Mouse (Mus musculus) hindbrain, embryonic 11.5 days (tissue): Measurements from ENCODE around the gene Ppp5c. TPM values are rescaled to one million over a fixed set of nuclear protein-coding genes. Genes with fewer than 3 reads are reported as not detected.

Experiments
- ATAC-seq: fragments of 200-750 bp; cut with Nextera tagmentation; 2 replicates; pipeline ENCODE4 v1.8.0; 2017; ENCODE audit warnings: mild to moderate bottlenecking, moderate TSS enrichment, moderate library complexity; ENCODE audit not compliant: low FRiP score
- DNase-seq: peaks from one replicate; pipeline ENCODE4 v3.0.0-alpha.2; 2015; ENCODE audit warnings: low spot score
- H3K27ac ChIP-seq: fragments of 300-500 bp; sonication (generic); 2 replicates; pipeline ENCODE4 v1.5.1; 2014; ENCODE audit warnings: mild to moderate bottlenecking, low read depth, low read length
- H3K27me3 ChIP-seq: fragments of 300-500 bp; sonication (generic); 2 replicates; pipeline ENCODE4 v1.6.1; 2014; ENCODE audit warnings: mild to moderate bottlenecking, low read length, moderate library complexity, mixed read lengths; ENCODE audit not compliant: control insufficient read depth, insufficient read depth
- H3K36me3 ChIP-seq: fragments of 300-500 bp; sonication (generic); 2 replicates; pipeline ENCODE4 v1.6.1; 2014; ENCODE audit warnings: mild to moderate bottlenecking, low read length, moderate library complexity, mixed read lengths; ENCODE audit not compliant: control insufficient read depth, insufficient read depth
- H3K4me1 ChIP-seq: fragments of 300-500 bp; sonication (generic); replicated peaks from 2 replicates; pipeline ENCODE4 v1.6.1; 2014; ENCODE audit warnings: low read length, mixed read lengths; ENCODE audit not compliant: control insufficient read depth, insufficient read depth
- H3K4me2 ChIP-seq: fragments of 300-500 bp; sonication (generic); replicated peaks from 2 replicates; pipeline ENCODE4 v1.6.1; 2014; ENCODE audit warnings: mild to moderate bottlenecking, low read depth, low read length
- H3K4me3 ChIP-seq: fragments of 300-500 bp; sonication (generic); 2 replicates; pipeline ENCODE4 v1.5.1; 2014; ENCODE audit warnings: low read depth, low read length
- H3K9ac ChIP-seq: fragments of 300-500 bp; sonication (generic); 2 replicates; pipeline ENCODE4 v1.6.1; 2014; ENCODE audit warnings: low read depth, low read length
- H3K9me3 ChIP-seq: fragments of 300-500 bp; sonication (generic); 2 replicates; pipeline ENCODE4 v1.6.1; 2016; ENCODE audit warnings: low read length; ENCODE audit not compliant: control insufficient read depth
- WGBS: fragments of 180-500 bp; shearing (Covaris S2); extraction: QIAGEN DNeasy Blood & Tissue Kit; methylation state at CpG from one replicate; pipeline ENCODE4 v1.1.7; 2014; 5-methylcytosine and 5-hydroxymethylcytosine counted together
- polyA plus RNA-seq: library from polyadenylated mRNA; unstranded; fragments of >200 nt; fragmentation: Nextera tagmentation; extraction: Ambion mirVana; gene quantifications from 2 replicates; pipeline ENCODE4 v1.2.1, GENCODE M21; 2014

Gene Ppp5c
- polyA plus RNA-seq, 1 experiment from 2014 or later, result 96.9 TPM

GRCm38 (mm10) chr7:16968414-16968813 lies 59.3 kb downstream of the Ppp5c start:
- DNase-seq (no peak), ATAC-seq (no peak)
- H3K9ac ChIP-seq, result no peak overlapping the region
- no peaks in the 10 kb centered on the region for H3K27me3 ChIP-seq
- H3K36me3 ChIP-seq, result no peaks in the 10 kb centered on the region
- no peak overlapping the region for H3K27ac ChIP-seq
- no peaks in the 10 kb centered on the region for H3K9me3 ChIP-seq
- WGBS, result 87% methylated on average over 6 of the region's 6 CpGs
- no peak overlapping the region for H3K4me2 ChIP-seq
- no peaks in the 10 kb centered on the region for H3K4me1 ChIP-seq
- no peak overlapping the region for H3K4me3 ChIP-seq

GRCm38 (mm10) chr7:16961678-16962077 lies 66.0 kb downstream of the Ppp5c start:
- DNase-seq (no peak), ATAC-seq (no peak)
- Histone ChIP-seq H3K4me3 (no peak overlapping the region), H3K4me2 (no peak overlapping the region), H3K27me3 (no peaks in the 10 kb centered on the region), H3K27ac (no peak overlapping the region), H3K36me3 (no peaks in the 10 kb centered on the region), H3K9me3 (no peaks in the 10 kb centered on the region), H3K9ac (no peak overlapping the region), H3K4me1 (no peaks in the 10 kb centered on the region)
- 85% methylated on average over 5 of the region's 5 CpGs for WGBS

GRCm38 (mm10) chr7:16959539-16960187 lies 68.1 kb downstream of the Ppp5c start, which contains the start of gene Pnmal1:
Gene Pnmal1 (plus strand): TSS chr7:16959679.
- Histone ChIP-seq H3K9ac (peak within 1 kb of the TSS; percentile 1; the same call in 1 of the 2 replicates), H3K27ac (peak within 1 kb of the TSS; percentile 95), H3K4me1 (no peaks in the 10 kb centered on the region), H3K4me3 (peak within 1 kb of the TSS; percentile 6), H3K36me3 (no peaks in the 10 kb centered on the region), H3K9me3 (no peaks in the 10 kb centered on the region), H3K4me2 (peak within 1 kb of the TSS; percentile 53), H3K27me3 (no peaks in the 10 kb centered on the region)
- 19% methylated on average over 17 of the region's 17 CpGs for WGBS
- peak; percentile 96 for DNase-seq
- ATAC-seq, result peak; percentile 96

GRCm38 (mm10) chr7:16956410-16957265 lies 71.1 kb downstream of the Ppp5c start:
- Histone ChIP-seq H3K4me1 (no peaks in the 10 kb centered on the region), H3K9me3 (no peaks in the 10 kb centered on the region), H3K36me3 (no peaks in the 10 kb centered on the region), H3K4me3 (no peak overlapping the region), H3K27ac (peak overlapping the region; percentile 65), H3K4me2 (no peak overlapping the region), H3K27me3 (no peaks in the 10 kb centered on the region), H3K9ac (no peak overlapping the region)
- WGBS, result 56% methylated on average over 15 of the region's 15 CpGs
- DNase-seq (peak; percentile 60), ATAC-seq (no peak)

GRCm38 (mm10) chr7:16955712-16956111 lies 72.0 kb downstream of the Ppp5c start:
- ATAC-seq, result no peak
- no peaks in the 10 kb centered on the region for H3K4me1 ChIP-seq
- H3K4me3 ChIP-seq, result no peak overlapping the region
- no peaks in the 10 kb centered on the region for H3K27me3 ChIP-seq
- H3K27ac ChIP-seq, result no peak overlapping the region
- H3K9ac ChIP-seq, result no peak overlapping the region
- H3K4me2 ChIP-seq, result no peak overlapping the region
- H3K9me3 ChIP-seq, result no peaks in the 10 kb centered on the region
- 85% methylated on average over 4 of the region's 4 CpGs for WGBS
- H3K36me3 ChIP-seq, result no peaks in the 10 kb centered on the region
- no peak for DNase-seq

Other genes with a start within 250 kb of the Ppp5c start
- 15.0 and 15.1 TPM in 2 replicates for gene Slc1a5, start 246.6 kb downstream of the Ppp5c start, polyA plus RNA-seq
- 112 and 130 TPM in 2 replicates for gene Strn4, start 212.0 kb downstream of the Ppp5c start, polyA plus RNA-seq
- gene Fkrp, start 211.2 kb downstream of the Ppp5c start, polyA plus RNA-seq, result 21.9 and 22.7 TPM in 2 replicates
- 8.8 and 9.4 TPM in 2 replicates for gene Prkd2, start 185.0 kb downstream of the Ppp5c start, polyA plus RNA-seq
- gene Dact3, start 152.6 kb downstream of the Ppp5c start, polyA plus RNA-seq, result 7.6 and 8.0 TPM in 2 replicates
- 9.0 and 11.0 TPM in 2 replicates for gene Gng8, start 136.1 kb downstream of the Ppp5c start, polyA plus RNA-seq
- gene Ptgir, start 121.4 kb downstream of the Ppp5c start, polyA plus RNA-seq, result 0.56 and 0.81 TPM in 2 replicates
- gene Calm3, start 103.8 kb downstream of the Ppp5c start, polyA plus RNA-seq, result 322 and 337 TPM in 2 replicates
- gene Pnmal2, start 83.2 kb downstream of the Ppp5c start, polyA plus RNA-seq, result 7.8 and 11.0 TPM in 2 replicates
- gene Pnmal1, start 68.2 kb downstream of the Ppp5c start, polyA plus RNA-seq, result 17.6 and 19.5 TPM in 2 replicates
- gene Gm42372, start 44.8 kb downstream of the Ppp5c start, polyA plus RNA-seq, result 1.5 and 1.7 TPM in 2 replicates
- 6.2 and 11.0 TPM in 2 replicates for gene Ccdc8, start 35.2 kb downstream of the Ppp5c start, polyA plus RNA-seq
- gene Hif3a, start 34.5 kb upstream of the Ppp5c start, polyA plus RNA-seq, result 4.8 and 4.9 TPM in 2 replicates
- 0.05 and 0.10 TPM in 2 replicates for gene Psg16, start 46.1 kb upstream of the Ppp5c start, polyA plus RNA-seq
- not detected in 2 replicates for gene Ceacam3, start 122.4 kb upstream of the Ppp5c start, polyA plus RNA-seq
- gene Psg29, start 175.6 kb upstream of the Ppp5c start, polyA plus RNA-seq, result not detected in 2 replicates